Mouse (Mus musculus): ENCODE data around the gene Vcl. TPM values are rescaled to one million over a fixed set of nuclear protein-coding genes. Genes with fewer than 3 reads are reported as not detected.

Vcl gene
- polyA plus RNA-seq, 1 experiment from 2014 or later = 57.7 TPM

Other genes with a start within 250 kb of the Vcl start
- 28.2 and 28.5 TPM in 2 replicates for gene Fut11, start 234.4 kb upstream of the Vcl start, polyA plus RNA-seq (2015; fragmentation: Nextera tagmentation; extraction: Ambion mirVana)
- 161 and 171 TPM in 2 replicates for gene Chchd1, start 226.4 kb upstream of the Vcl start, polyA plus RNA-seq (2015; fragmentation: Nextera tagmentation; extraction: Ambion mirVana)
- gene Zswim8, start 221.8 kb upstream of the Vcl start, polyA plus RNA-seq (2015; fragmentation: Nextera tagmentation; extraction: Ambion mirVana) = 28.3 and 33.6 TPM in 2 replicates
- 31.6 and 33.5 TPM in 2 replicates for gene Ndst2, start 194.8 kb upstream of the Vcl start, polyA plus RNA-seq (2015; fragmentation: Nextera tagmentation; extraction: Ambion mirVana)
- gene Camk2g, start 135.3 kb upstream of the Vcl start, polyA plus RNA-seq (2015; fragmentation: Nextera tagmentation; extraction: Ambion mirVana) = 41.7 and 46.0 TPM in 2 replicates
- gene Plau, start 92.7 kb upstream of the Vcl start, polyA plus RNA-seq (2015; fragmentation: Nextera tagmentation; extraction: Ambion mirVana) = 21.7 and 21.8 TPM in 2 replicates
- 79.1 and 82.5 TPM in 2 replicates for gene Ap3m1, start 123.1 kb downstream of the Vcl start, polyA plus RNA-seq (2015; fragmentation: Nextera tagmentation; extraction: Ambion mirVana)
- gene Adk, start 123.2 kb downstream of the Vcl start, polyA plus RNA-seq (2015; fragmentation: Nextera tagmentation; extraction: Ambion mirVana) = 158 and 167 TPM in 2 replicates

Data from kidney, embryonic 16.5 days (tissue).